Mouse (Mus musculus): ENCODE results near the gene Snap23.

- TF ChIP-seq POLR2A (IDR thresholded peaks at IDR 0.05; ENCODE audit: insufficient read depth, low read depth, low read length) (no peak), CTCF (IDR thresholded peaks at IDR 0.05) (no peak)
Observed at GRCm38 (mm10) chr2:120622920-120623319, 55.4 kb downstream of the Snap23 start.

Data from heart, adult 2 months (tissue).